Mouse (Mus musculus) heart, embryonic 11.5 days (tissue): ENCODE results near the gene Frmd4b. TPM values are rescaled to one million over a fixed set of nuclear protein-coding genes. Genes with fewer than 3 reads are reported as not detected.

Source experiments
- ATAC-seq: fragments of 200-750 bp; cut with Nextera tagmentation; replicated peaks from 2 replicates; pipeline ENCODE4 v1.8.0; 2017; ENCODE audit warnings: moderate library complexity; ENCODE audit not compliant: insufficient number of reproducible peaks, low FRiP score, low TSS enrichment
- H3K27ac ChIP-seq: fragments of 300-500 bp; sonication (generic); 2 replicates; pipeline ENCODE4 v1.5.1; 2014; ENCODE audit warnings: mild to moderate bottlenecking, low read depth, low read length
- H3K27me3 ChIP-seq: fragments of 300-500 bp; sonication (generic); 2 replicates; pipeline ENCODE4 v1.6.1; 2014; ENCODE audit warnings: mild to moderate bottlenecking, low read length, mixed read lengths; ENCODE audit not compliant: control insufficient read depth, insufficient read depth
- H3K36me3 ChIP-seq: fragments of 300-500 bp; sonication (generic); 2 replicates; pipeline ENCODE4 v1.6.1; 2014; ENCODE audit warnings: mild to moderate bottlenecking, low read length, moderate library complexity, mixed read lengths; ENCODE audit not compliant: control insufficient read depth, insufficient read depth
- H3K4me1 ChIP-seq: fragments of 300-500 bp; sonication (generic); 2 replicates; pipeline ENCODE4 v1.6.1; 2014; ENCODE audit warnings: low read length; ENCODE audit not compliant: control insufficient read depth, insufficient read depth
- H3K4me2 ChIP-seq: fragments of 300-500 bp; sonication (generic); 2 replicates; pipeline ENCODE4 v1.6.1; 2014; ENCODE audit warnings: mild to moderate bottlenecking, moderate library complexity
- H3K4me3 ChIP-seq: fragments of 300-500 bp; sonication (generic); 2 replicates; pipeline ENCODE4 v1.5.1; 2014; ENCODE audit warnings: low read depth, low read length
- H3K9ac ChIP-seq: fragments of 300-500 bp; sonication (generic); 2 replicates; pipeline ENCODE4 v1.6.1; 2014; ENCODE audit warnings: mild to moderate bottlenecking, low read depth, low read length, moderate library complexity
- H3K9me3 ChIP-seq: fragments of 300-500 bp; sonication (generic); replicated peaks from 2 replicates; pipeline ENCODE4 v1.6.1; 2016; ENCODE audit warnings: low read length; ENCODE audit not compliant: control insufficient read depth
- WGBS: fragments of 180-500 bp; shearing (Covaris S2); extraction: QIAGEN DNeasy Blood & Tissue Kit; methylation state at CpG from one replicate; pipeline ENCODE4 v1.1.7; 2014; ENCODE audit not compliant: insufficient replicate concordance; 5-methylcytosine and 5-hydroxymethylcytosine counted together
- polyA plus RNA-seq: library from polyadenylated mRNA; unstranded; fragments of >200 nt; fragmentation: Nextera tagmentation; extraction: Ambion mirVana; gene quantifications from 2 replicates; pipeline ENCODE4 v1.2.1, GENCODE M21; 2014

Frmd4b gene
- polyA plus RNA-seq, 1 experiment from 2014 or later = 29.3 TPM

- peak; percentile 64 for ATAC-seq
- Histone ChIP-seq H3K9ac (no peak overlapping the region), H3K4me3 (no peak overlapping the region), H3K27me3 (peaks cover 6% of the 10 kb centered on the region; the same call in 1 of the 2 replicates), H3K9me3 (no peaks in the 10 kb centered on the region), H3K27ac (peak overlapping the region; percentile 57), H3K36me3 (no peaks in the 10 kb centered on the region), H3K4me2 (peak overlapping the region; percentile 38), H3K4me1 (peaks cover 28% of the 10 kb centered on the region)
- WGBS = 4% methylated on average over 5 of the region's 5 CpGs
These were observed 207.7 kb downstream of the Frmd4b start for GRCm38 (mm10) chr6:97409467-97410239.

GRCm38 (mm10) chr6:97407914-97408313 is 209.4 kb downstream of the Frmd4b start:
- H3K36me3 ChIP-seq = no peaks in the 10 kb centered on the region
- 87% methylated on average over 3 of the region's 3 CpGs for WGBS

GRCm38 (mm10) chr6:97407425-97407824 is 209.9 kb downstream of the Frmd4b start:
- WGBS = 70% methylated on average over 5 of the region's 5 CpGs
- no peaks in the 10 kb centered on the region for H3K36me3 ChIP-seq
- H3K9me3 ChIP-seq = no peaks in the 10 kb centered on the region
- no peak overlapping the region for H3K4me2 ChIP-seq
- no peak overlapping the region for H3K27ac ChIP-seq
- H3K27me3 ChIP-seq = peaks cover 10% of the 10 kb centered on the region; the same call in 1 of the 2 replicates
- H3K9ac ChIP-seq = 0 out of 2 replicates have a peak overlapping the region, but pooled peaks have one; percentile 5
- peaks cover 36% of the 10 kb centered on the region for H3K4me1 ChIP-seq
- no peak overlapping the region for H3K4me3 ChIP-seq
- ATAC-seq = no peak

More at GRCm38 (mm10) chr6:97407914-97408313, 209.4 kb downstream of the Frmd4b start:
- no peaks in the 10 kb centered on the region for H3K9me3 ChIP-seq
- H3K27me3 ChIP-seq = peaks cover 8% of the 10 kb centered on the region; the same call in 1 of the 2 replicates
- no peak overlapping the region for H3K27ac ChIP-seq
- H3K9ac ChIP-seq = no peak overlapping the region
- no peak overlapping the region for H3K4me2 ChIP-seq
- H3K4me3 ChIP-seq = no peak overlapping the region
- H3K4me1 ChIP-seq = peaks cover 31% of the 10 kb centered on the region
- no peak for ATAC-seq

GRCm38 (mm10) chr6:97405311-97405710 is 212.0 kb downstream of the Frmd4b start:
- 17% methylated on average over 7 of the region's 7 CpGs for WGBS
- H3K4me1 ChIP-seq = peaks cover 32% of the 10 kb centered on the region
- peaks cover 10% of the 10 kb centered on the region; the same call in 1 of the 2 replicates for H3K27me3 ChIP-seq
- H3K36me3 ChIP-seq = no peaks in the 10 kb centered on the region
- H3K9me3 ChIP-seq = no peaks in the 10 kb centered on the region
- no peak; the same call in 1 of the 2 replicates for ATAC-seq
- no peak overlapping the region for H3K4me2 ChIP-seq
- H3K9ac ChIP-seq = 0 out of 2 replicates have a peak overlapping the region, but pooled peaks have one; percentile 22
- peak overlapping the region; percentile 68 for H3K27ac ChIP-seq
- H3K4me3 ChIP-seq = no peak overlapping the region

GRCm38 (mm10) chr6:97402822-97403472 is 214.4 kb downstream of the Frmd4b start:
- H3K4me1 ChIP-seq = peaks cover 26% of the 10 kb centered on the region
- no peaks in the 10 kb centered on the region for H3K36me3 ChIP-seq
- no peak overlapping the region for H3K27ac ChIP-seq
- H3K4me3 ChIP-seq = no peak overlapping the region
- H3K9me3 ChIP-seq = no peaks in the 10 kb centered on the region
- H3K9ac ChIP-seq = no peak overlapping the region
- peaks cover 10% of the 10 kb centered on the region; the same call in 1 of the 2 replicates for H3K27me3 ChIP-seq
- ATAC-seq = no peak
- no peak overlapping the region for H3K4me2 ChIP-seq
- WGBS = 58% methylated on average over 10 of the region's 10 CpGs

- Histone ChIP-seq H3K4me1 (peaks cover 25% of the 10 kb centered on the region), H3K27ac (no peak overlapping the region), H3K36me3 (no peaks in the 10 kb centered on the region), H3K9me3 (no peaks in the 10 kb centered on the region), H3K27me3 (peaks cover 4% of the 10 kb centered on the region; the same call in 1 of the 2 replicates), H3K4me3 (no peak overlapping the region), H3K4me2 (no peak overlapping the region), H3K9ac (no peak overlapping the region)
- no peak for ATAC-seq
- 87% methylated on average over 6 of the region's 6 CpGs for WGBS
These were observed 216.9 kb downstream of the Frmd4b start for GRCm38 (mm10) chr6:97400446-97400845.

GRCm38 (mm10) chr6:97397935-97398334 is 219.4 kb downstream of the Frmd4b start:
- no peak overlapping the region for H3K27ac ChIP-seq
- no peak for ATAC-seq
- H3K4me3 ChIP-seq = no peak overlapping the region
- H3K4me2 ChIP-seq = no peak overlapping the region
- 87% methylated on average over 4 of the region's 4 CpGs for WGBS
- H3K27me3 ChIP-seq = peaks cover 2% of the 10 kb centered on the region; the same call in 1 of the 2 replicates
- H3K4me1 ChIP-seq = peaks cover 19% of the 10 kb centered on the region
- no peaks in the 10 kb centered on the region for H3K9me3 ChIP-seq
- no peaks in the 10 kb centered on the region for H3K36me3 ChIP-seq
- no peak overlapping the region for H3K9ac ChIP-seq

- 73% methylated on average over 3 of the region's 3 CpGs for WGBS
- Histone ChIP-seq H3K27ac (no peak overlapping the region), H3K9ac (no peak overlapping the region), H3K9me3 (no peaks in the 10 kb centered on the region), H3K27me3 (no peaks in the 10 kb centered on the region), H3K4me2 (no peak overlapping the region), H3K4me1 (peaks cover 13% of the 10 kb centered on the region), H3K4me3 (no peak overlapping the region), H3K36me3 (no peaks in the 10 kb centered on the region)
- ATAC-seq = no peak
These were observed 220.4 kb downstream of the Frmd4b start for GRCm38 (mm10) chr6:97396957-97397354.
